Mouse (Mus musculus): ENCODE measurements around the gene Lrr1. TPM values are rescaled to one million over a fixed set of nuclear protein-coding genes. Genes with fewer than 3 reads are reported as not detected.
"Not testable (repeated sequence)": the region's sequence is repeated elsewhere in the genome, so short reads cannot be mapped to it uniquely, and the experiment has no call there.

Gene Lrr1
- polyA plus RNA-seq, 1 experiment: 0.56 TPM

GRCm38 (mm10) chr12:69160677-69161076 lies 7.9 kb upstream of the Lrr1 start:
- not testable (repeated sequence) for DNase-seq (ENCODE audit: extremely low spot score in 1 of 2, low spot score in 1 of 2)

GRCm38 (mm10) chr12:69163586-69163985 lies 5.0 kb upstream of the Lrr1 start:
- DNase-seq (ENCODE audit: extremely low spot score in 1 of 2, low spot score in 1 of 2): not testable (repeated sequence)

- no peak for DNase-seq (ENCODE audit: extremely low spot score in 1 of 2, low spot score in 1 of 2)
Measured at GRCm38 (mm10) chr12:69164904-69165303, 3.7 kb upstream of the Lrr1 start.

GRCm38 (mm10) chr12:69166861-69167581 lies 1.6 kb upstream of the Lrr1 start:
- not testable (repeated sequence) for DNase-seq (ENCODE audit: extremely low spot score in 1 of 2, low spot score in 1 of 2)

- DNase-seq (ENCODE audit: extremely low spot score in 1 of 2, low spot score in 1 of 2): no peak
Measured at GRCm38 (mm10) chr12:69167656-69168460, 756 bp upstream of the Lrr1 start.

GRCm38 (mm10) chr12:69171307-69171706 lies 2.7 kb downstream of the Lrr1 start:
- no peak for DNase-seq (ENCODE audit: extremely low spot score in 1 of 2, low spot score in 1 of 2)

GRCm38 (mm10) chr12:69175975-69176374 lies 7.4 kb downstream of the Lrr1 start:
- DNase-seq (ENCODE audit: extremely low spot score in 1 of 2, low spot score in 1 of 2): no peak

GRCm38 (mm10) chr12:69177526-69177925 lies 8.9 kb downstream of the Lrr1 start:
- no peak for DNase-seq (ENCODE audit: extremely low spot score in 1 of 2, low spot score in 1 of 2)

- DNase-seq (ENCODE audit: extremely low spot score in 1 of 2, low spot score in 1 of 2): no peak
Measured at GRCm38 (mm10) chr12:69179371-69179770, 10.8 kb downstream of the Lrr1 start.

GRCm38 (mm10) chr12:69181800-69182199 lies 13.2 kb downstream of the Lrr1 start:
- no peak for DNase-seq (ENCODE audit: extremely low spot score in 1 of 2, low spot score in 1 of 2)

GRCm38 (mm10) chr12:69183583-69184308 lies 15.1 kb downstream of the Lrr1 start, which contains the start of the genes Rpl36al and Mgat2:
Gene Rpl36al (minus strand): TSS chr12:69184083.
Gene Mgat2 (plus strand): TSS chr12:69184157.
- peak; percentile 93 to 99 for DNase-seq (ENCODE audit: extremely low spot score in 1 of 2, low spot score in 1 of 2)

GRCm38 (mm10) chr12:69184342-69185295 lies 16.0 kb downstream of the Lrr1 start:
- DNase-seq (ENCODE audit: extremely low spot score in 1 of 2, low spot score in 1 of 2): peak; percentile 19 to 44

GRCm38 (mm10) chr12:69185371-69185770 lies 16.8 kb downstream of the Lrr1 start:
- no peak for DNase-seq (ENCODE audit: extremely low spot score in 1 of 2, low spot score in 1 of 2)

- no peak for DNase-seq (ENCODE audit: extremely low spot score in 1 of 2, low spot score in 1 of 2)
Measured at GRCm38 (mm10) chr12:69186811-69187471, 18.3 kb downstream of the Lrr1 start.

GRCm38 (mm10) chr12:69190074-69190473 lies 21.5 kb downstream of the Lrr1 start:
- DNase-seq (ENCODE audit: extremely low spot score in 1 of 2, low spot score in 1 of 2): no peak

- no peak for DNase-seq (ENCODE audit: extremely low spot score in 1 of 2, low spot score in 1 of 2)
Measured at GRCm38 (mm10) chr12:69190522-69190921, 21.9 kb downstream of the Lrr1 start.

GRCm38 (mm10) chr12:69191396-69191795 lies 22.8 kb downstream of the Lrr1 start:
- DNase-seq (ENCODE audit: extremely low spot score in 1 of 2, low spot score in 1 of 2): no peak

- no peak for DNase-seq (ENCODE audit: extremely low spot score in 1 of 2, low spot score in 1 of 2)
Measured at GRCm38 (mm10) chr12:69192637-69193036, 24.0 kb downstream of the Lrr1 start.
